Mouse (Mus musculus) kidney, postnatal 0 days (tissue): Measurements from ENCODE around the gene Prpf40a. TPM values are rescaled to one million over a fixed set of nuclear protein-coding genes. Genes with fewer than 3 reads are reported as not detected.
A peak's percentile ranks its signal among the peaks of the same experiment; 100 is the strongest.

Experiments
- ATAC-seq: fragments of 200-750 bp; cut with Nextera tagmentation; replicated peaks from 2 replicates; pipeline ENCODE4 v1.8.0; 2017; ENCODE audit warnings: low read depth, moderate number of reproducible peaks, moderate TSS enrichment, moderate library complexity; ENCODE audit not compliant: low FRiP score
- DNase-seq: peaks from one replicate; pipeline ENCODE4 v3.0.0-alpha.2; 2016; ENCODE audit warnings: low spot score
- H3K27ac ChIP-seq: fragments of 300-500 bp; sonication (generic); 2 replicates; pipeline ENCODE4 v1.5.1; 2014; ENCODE audit warnings: mild to moderate bottlenecking
- H3K27me3 ChIP-seq: fragments of 300-500 bp; sonication (generic); 2 replicates; pipeline ENCODE4 v1.6.1; 2014; ENCODE audit warnings: low read length, mixed read lengths; ENCODE audit not compliant: insufficient read depth
- H3K36me3 ChIP-seq: fragments of 300-500 bp; sonication (generic); 2 replicates; pipeline ENCODE4 v1.6.1; 2014; ENCODE audit warnings: low read length, mixed read lengths; ENCODE audit not compliant: insufficient read depth
- H3K4me1 ChIP-seq: fragments of 300-500 bp; sonication (generic); replicated peaks from 2 replicates; pipeline ENCODE4 v1.6.1; 2014; ENCODE audit warnings: antibody characterized with exemption, low read length, mixed read lengths; ENCODE audit not compliant: insufficient read depth
- H3K4me2 ChIP-seq: fragments of 300-500 bp; sonication (generic); 2 replicates; pipeline ENCODE4 v1.6.1; 2014; ENCODE audit warnings: mild to moderate bottlenecking, low read length, moderate library complexity, mixed read lengths
- H3K4me3 ChIP-seq: fragments of 300-500 bp; sonication (generic); replicated peaks from 2 replicates; pipeline ENCODE4 v1.5.1; 2014; ENCODE audit warnings: low read depth, low read length
- H3K9ac ChIP-seq: fragments of 300-500 bp; sonication (generic); 2 replicates; pipeline ENCODE4 v1.6.1; 2014; ENCODE audit warnings: low read depth, low read length
- H3K9me3 ChIP-seq: fragments of 300-500 bp; sonication (generic); replicated peaks from 2 replicates; pipeline ENCODE4 v1.6.1; 2016; ENCODE audit warnings: low read length, inconsistent platforms, mixed read lengths
- CTCF ChIP-seq: IDR thresholded peaks from 2 replicates; pipeline ENCODE4 v1.5.1; 2016; ENCODE audit warnings: antibody characterized with exemption, low read depth, mild to moderate bottlenecking, moderate library complexity
- WGBS: fragments of 180-500 bp; shearing (Covaris S2); extraction: QIAGEN DNeasy Blood & Tissue Kit; methylation state at CpG from one replicate; pipeline ENCODE4 v1.1.7; 2014; 5-methylcytosine and 5-hydroxymethylcytosine counted together
- polyA plus RNA-seq: library from polyadenylated mRNA; unstranded; fragments of >200 nt; fragmentation: Nextera tagmentation; extraction: Ambion mirVana; gene quantifications from 2 replicates; pipeline ENCODE4 v1.2.1, GENCODE M21; 2015

The Prpf40a gene
- polyA plus RNA-seq, 1 experiment from 2014 or later: 129 TPM

DNA sequence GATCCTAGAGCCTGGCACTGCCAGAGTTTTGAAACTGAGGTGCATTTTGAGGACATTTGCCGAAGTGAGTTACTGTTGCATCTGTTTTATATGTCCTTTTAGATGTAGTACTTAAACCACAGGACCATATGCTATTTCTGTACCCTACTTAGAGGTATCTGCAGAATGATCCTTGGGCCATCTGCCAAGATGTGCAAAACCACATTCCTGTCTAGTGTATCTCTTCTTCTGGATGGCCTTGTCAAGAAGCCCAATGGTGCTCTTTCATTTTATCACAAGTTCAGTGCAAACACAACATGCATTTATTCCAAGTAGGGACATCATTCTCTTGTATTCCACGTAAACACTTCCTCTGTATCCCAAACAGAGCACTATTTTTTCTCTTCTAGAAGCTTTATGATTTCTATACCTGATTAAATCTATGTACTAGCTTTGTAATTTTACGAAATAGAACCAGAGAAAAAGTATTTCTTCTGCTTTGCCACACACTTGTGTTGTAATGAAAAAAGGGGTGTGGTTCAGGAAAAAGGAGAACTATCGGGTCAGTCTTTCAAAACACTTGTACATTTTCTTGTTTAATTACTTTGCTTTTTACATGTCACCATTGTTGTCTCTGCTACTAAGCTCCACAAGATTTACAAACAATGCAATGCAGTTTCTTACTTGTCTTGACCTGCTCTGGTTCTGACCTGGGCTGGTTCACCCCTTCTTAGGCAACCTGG lies 9.2 kb upstream of the Prpf40a start:
- H3K4me2 ChIP-seq: no peak overlapping the region
- H3K4me3 ChIP-seq: no peak overlapping the region
- DNase-seq (no peak), ATAC-seq (no peak)
- no peak overlapping the region for H3K27ac ChIP-seq
- no peak for TF ChIP-seq CTCF
- no peaks in the 10 kb centered on the region for H3K27me3 ChIP-seq
- H3K9ac ChIP-seq: no peak overlapping the region
- no peaks in the 10 kb centered on the region for H3K9me3 ChIP-seq
- 88% methylated on average over 4 of the region's 4 CpGs for WGBS
- H3K36me3 ChIP-seq: 0 out of 2 replicates have a peak, but pooled peaks cover 9% of the 10 kb centered on the region
- no peaks in the 10 kb centered on the region for H3K4me1 ChIP-seq

DNA sequence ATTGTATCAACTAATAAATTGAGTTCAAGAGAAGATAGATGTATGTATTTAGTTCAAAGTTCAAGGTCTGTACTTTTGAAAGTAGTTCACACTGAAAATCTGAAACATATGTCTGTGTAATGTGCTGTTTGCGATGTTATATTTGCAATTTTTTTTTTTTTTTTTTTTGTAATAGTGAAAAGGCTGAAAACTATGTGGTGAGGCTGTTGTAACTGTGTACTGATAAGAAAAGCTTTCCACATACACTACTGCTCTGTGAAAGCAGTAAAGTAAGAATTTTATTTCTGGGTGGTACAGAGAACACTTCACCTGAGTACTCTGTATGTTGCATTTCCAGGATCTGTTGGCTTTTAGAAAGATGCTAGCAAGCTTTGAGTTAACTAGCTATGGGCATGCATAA lies 8.1 kb upstream of the Prpf40a start:
- H3K9me3 ChIP-seq: no peaks in the 10 kb centered on the region
- no peaks in the 10 kb centered on the region for H3K4me1 ChIP-seq
- WGBS: 94% methylated on average over 1 of the region's 1 CpGs
- DNase-seq (no peak), ATAC-seq (no peak)
- no peak overlapping the region for H3K9ac ChIP-seq
- no peak overlapping the region for H3K4me2 ChIP-seq
- no peak overlapping the region for H3K4me3 ChIP-seq
- 0 out of 2 replicates have a peak, but pooled peaks cover 9% of the 10 kb centered on the region for H3K36me3 ChIP-seq
- no peak for TF ChIP-seq CTCF
- H3K27me3 ChIP-seq: no peaks in the 10 kb centered on the region
- no peak overlapping the region for H3K27ac ChIP-seq

DNA sequence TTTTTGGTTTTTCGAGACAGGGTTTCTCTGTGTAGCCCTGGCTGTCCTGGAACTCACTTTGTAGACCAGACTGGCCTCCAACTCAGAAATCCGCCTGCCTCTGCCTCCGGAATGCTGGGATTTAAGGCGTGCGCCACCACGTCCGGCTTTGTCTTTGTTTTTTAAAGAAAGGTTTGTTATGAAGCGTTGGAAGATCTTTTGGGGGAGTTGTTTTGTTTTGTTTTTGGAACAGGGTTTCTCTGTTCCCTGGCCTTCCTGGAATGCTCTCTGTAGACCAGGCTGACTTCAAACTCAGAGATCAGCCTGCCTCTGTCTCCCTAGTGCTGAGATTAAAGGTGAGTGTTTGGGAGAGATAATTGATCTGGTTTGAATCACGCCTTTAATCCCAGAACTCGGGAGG lies 5.3 kb upstream of the Prpf40a start:
- 94% methylated on average over 10 of the region's 10 CpGs for WGBS
- ATAC-seq: no peak

DNA sequence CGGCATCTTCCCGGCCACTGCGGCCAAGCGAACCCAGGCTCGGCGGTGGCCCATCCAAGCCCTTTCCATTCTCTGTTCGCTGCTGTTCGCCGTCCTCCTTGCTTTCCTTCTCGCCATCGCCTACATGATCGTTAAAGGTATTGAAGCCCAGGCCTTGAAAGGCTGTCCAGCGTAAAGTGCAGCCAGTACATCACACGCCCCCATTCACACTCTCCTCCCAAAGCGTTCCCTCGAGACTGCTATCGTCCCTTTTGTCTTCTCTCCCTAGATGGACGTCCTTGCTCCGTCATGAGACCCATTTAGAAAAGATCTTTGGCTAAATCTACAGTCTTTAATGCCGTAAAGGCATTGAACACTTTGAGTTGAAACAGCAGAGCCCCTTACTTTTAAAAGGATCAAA lies 1.3 kb upstream of the Prpf40a start:
- no peak for TF ChIP-seq CTCF
- Histone ChIP-seq H3K27me3 (no peaks in the 10 kb centered on the region), H3K36me3 (0 out of 2 replicates have a peak, but pooled peaks cover 5% of the 10 kb centered on the region), H3K9ac (peak overlapping the region; percentile 90), H3K27ac (peak overlapping the region; percentile 98), H3K4me3 (peak overlapping the region; percentile 64), H3K9me3 (no peaks in the 10 kb centered on the region), H3K4me1 (peaks cover 3% of the 10 kb centered on the region; the same call in 1 of the 2 replicates), H3K4me2 (peak overlapping the region; percentile 89)
- under 1% methylated on average over 20 of the region's 20 CpGs for WGBS
- 0 out of 2 replicates have a peak, but pooled peaks have one; percentile 0 for ATAC-seq
- peak; percentile 58 for DNase-seq

More for the DNA sequence above, 5.3 kb upstream of the Prpf40a start:
- Histone ChIP-seq H3K9me3 (no peaks in the 10 kb centered on the region), H3K4me3 (no peak overlapping the region), H3K4me1 (no peaks in the 10 kb centered on the region), H3K27ac (no peak overlapping the region), H3K27me3 (no peaks in the 10 kb centered on the region), H3K4me2 (no peak overlapping the region), H3K9ac (no peak overlapping the region), H3K36me3 (0 out of 2 replicates have a peak, but pooled peaks cover 9% of the 10 kb centered on the region)
- no peak for TF ChIP-seq CTCF
- no peak for DNase-seq

GRCm38 (mm10) chr2:53191523-53192220 lies 588 bp upstream of the Prpf40a start, which contains the start of gene Arl6ip6:
Arl6ip6 (plus strand) TSS chr2:53191726.
- Histone ChIP-seq H3K4me1 (peaks cover 3% of the 10 kb centered on the region; the same call in 1 of the 2 replicates), H3K27me3 (no peaks in the 10 kb centered on the region), H3K9ac (peak within 1 kb of the TSS; percentile 90), H3K4me3 (peak within 1 kb of the TSS; percentile 64), H3K4me2 (peak within 1 kb of the TSS; percentile 89), H3K9me3 (no peaks in the 10 kb centered on the region), H3K27ac (peak within 1 kb of the TSS; percentile 98), H3K36me3 (0 out of 2 replicates have a peak, but pooled peaks cover 5% of the 10 kb centered on the region)
- TF ChIP-seq CTCF: no peak
- under 1% methylated on average over 63 of the region's 82 CpGs for WGBS
- ATAC-seq (peak; percentile 92), DNase-seq (peak; percentile 97)

DNA sequence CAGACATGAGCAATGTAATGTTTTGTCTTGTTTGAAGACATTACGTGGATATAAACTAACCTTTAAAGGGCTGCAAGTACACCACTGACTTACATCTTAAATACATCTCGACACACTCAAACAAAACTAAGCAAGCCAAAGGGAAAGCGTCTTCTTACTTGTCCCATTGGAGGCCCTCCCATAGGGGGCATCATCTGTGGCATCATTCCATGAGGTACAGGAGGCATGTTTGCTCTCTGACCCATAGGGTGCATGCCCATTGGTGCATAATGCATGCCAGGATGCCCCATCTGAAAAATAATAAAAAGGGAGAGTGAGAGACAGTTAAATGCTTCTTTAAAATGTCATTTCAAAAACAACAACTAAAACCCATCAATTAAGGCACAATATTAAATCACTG lies 1.3 kb downstream of the Prpf40a start:
- H3K9me3 ChIP-seq: no peaks in the 10 kb centered on the region
- H3K4me2 ChIP-seq: peak overlapping the region; percentile 74
- H3K36me3 ChIP-seq: no peaks in the 10 kb centered on the region
- WGBS: 72% methylated on average over 3 of the region's 3 CpGs
- no peak overlapping the region for H3K27ac ChIP-seq
- peak overlapping the region; percentile 64; the same call in 1 of the 2 replicates for H3K4me3 ChIP-seq
- no peak for DNase-seq
- peaks cover 3% of the 10 kb centered on the region; the same call in 1 of the 2 replicates for H3K4me1 ChIP-seq
- no peak for ATAC-seq
- H3K27me3 ChIP-seq: no peaks in the 10 kb centered on the region
- TF ChIP-seq CTCF: no peak
- H3K9ac ChIP-seq: no peak overlapping the region
